Mouse (Mus musculus) C2C12 (cell line): ENCODE results near the gene Ptpn6. TPM values are rescaled to one million over a fixed set of nuclear protein-coding genes. Genes with fewer than 3 reads are reported as not detected.
A peak's percentile ranks its signal among the peaks of the same experiment; 100 is the strongest.

Experiments used
- H3K27me3 ChIP-seq: one replicate; pipeline ENCODE4 v1.6.1; 2011; ENCODE audit not compliant: control insufficient read depth, insufficient read depth, insufficient read length
- H3K36me3 ChIP-seq: one replicate; pipeline ENCODE4 v1.6.1; 2011; ENCODE audit not compliant: control insufficient read depth, insufficient read depth
- H3K4me3 ChIP-seq: one replicate; pipeline ENCODE4 v1.5.1; 2011; ENCODE audit warnings: mild to moderate bottlenecking, control low read depth; ENCODE audit not compliant: poor library complexity, insufficient read depth, severe bottlenecking
- H3K79me2 ChIP-seq: one replicate; pipeline ENCODE4 v1.6.1; 2011; ENCODE audit not compliant: control insufficient read depth, insufficient read depth
- H3K79me3 ChIP-seq: one replicate; pipeline ENCODE4 v1.6.1; 2011; ENCODE audit warnings: low read depth, control low read depth
- H3ac ChIP-seq: one replicate; pipeline ENCODE3; 2011; ENCODE audit warnings: low read depth; ENCODE audit not compliant: control insufficient read depth, insufficient read length
- CEBPB ChIP-seq: IDR thresholded peaks from one replicate; pipeline ENCODE4 v1.6.1; 2011; ENCODE audit warnings: low read depth, mild to moderate bottlenecking, control low read depth, moderate library complexity
- CTCF ChIP-seq: IDR thresholded peaks from one replicate; pipeline ENCODE4 v1.5.1; 2011; ENCODE audit not compliant: control insufficient read depth, insufficient read depth, insufficient read length
- FOSL1 ChIP-seq: IDR thresholded peaks from one replicate; pipeline ENCODE4 v1.8.0; 2011; ENCODE audit warnings: mild to moderate bottlenecking, low read length; ENCODE audit not compliant: poor library complexity, insufficient read depth, severe bottlenecking
- MAX ChIP-seq: IDR thresholded peaks from one replicate; pipeline ENCODE4 v1.6.1; 2011; ENCODE audit warnings: mild to moderate bottlenecking, control low read depth
- MYOD1 ChIP-seq: IDR thresholded peaks from one replicate; pipeline ENCODE4 v1.6.1; 2011; ENCODE audit warnings: low read depth; ENCODE audit not compliant: control insufficient read depth, insufficient read length
- MYOG ChIP-seq: IDR thresholded peaks from one replicate; pipeline ENCODE4 v1.6.1; 2011; ENCODE audit not compliant: control insufficient read depth, insufficient read length; ENCODE audit errors: extremely low read depth
- USF1 ChIP-seq: IDR thresholded peaks from one replicate; pipeline ENCODE4 v1.6.1; 2011; ENCODE audit warnings: low read depth, mild to moderate bottlenecking, control low read depth, moderate library complexity
- polyA plus RNA-seq: library from polyadenylated mRNA; unstranded; fragments of >200 nt; fragmentation: generic; extraction: Trizol; gene quantifications from one replicate; pipeline ENCODE4 v1.2.1, GENCODE M21; 2012; ENCODE audit warnings: missing spikeins

The Ptpn6 gene
- polyA plus RNA-seq, 1 experiment, result 8.2 TPM

DNA sequence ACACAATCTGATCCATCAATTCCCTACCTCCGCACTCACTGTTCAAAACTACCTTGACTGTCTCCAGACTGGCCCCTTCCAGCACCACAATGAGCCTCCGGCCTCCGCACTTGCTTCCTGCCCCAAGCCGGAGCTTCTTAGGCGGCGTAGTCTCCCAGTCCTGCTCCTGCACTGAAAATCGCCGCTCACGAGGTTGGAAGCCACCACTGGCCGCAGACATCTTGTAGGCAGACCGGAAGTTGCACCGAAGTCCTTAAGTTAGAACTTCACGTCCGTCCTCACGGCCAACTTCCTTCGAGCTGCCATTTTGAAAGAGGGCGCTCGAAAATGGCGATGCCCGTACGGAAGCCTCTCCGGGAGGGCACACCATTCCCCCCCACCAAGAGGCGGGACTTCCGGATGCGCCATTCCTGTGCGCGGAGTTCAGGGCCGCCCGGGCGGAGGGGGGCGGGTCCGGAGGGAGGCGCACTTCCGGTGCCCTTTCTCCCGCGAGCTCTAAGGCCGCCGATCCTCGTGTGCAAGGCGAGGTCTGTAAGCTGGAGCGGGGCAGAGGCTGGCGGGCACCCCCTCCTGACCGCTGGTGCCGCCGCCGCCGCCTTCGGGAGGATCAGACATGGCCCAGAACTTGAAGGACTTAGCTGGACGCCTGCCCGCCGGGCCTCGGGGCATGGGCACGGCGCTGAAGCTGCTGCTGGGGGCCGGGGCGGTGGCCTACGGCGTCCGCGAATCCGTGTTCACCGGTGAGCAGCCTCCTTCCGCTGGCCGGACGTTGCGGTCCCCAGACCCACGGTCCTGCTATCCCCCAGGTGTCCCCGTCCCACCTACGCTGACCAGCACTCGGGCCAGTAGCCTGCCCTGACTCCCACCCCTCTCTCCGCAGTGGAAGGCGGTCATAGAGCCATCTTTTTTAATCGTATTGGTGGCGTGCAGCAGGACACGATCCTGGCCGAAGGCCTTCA lies 26.4 kb downstream of the Ptpn6 start, which contains the start of the genes Emg1 and Phb2:
TSS of gene Emg1 (minus strand) at position 355 of the 959 bp plus-strand sequence.
TSS of gene Phb2 (plus strand) at position 513 of the 959 bp plus-strand sequence.
- TF ChIP-seq FOSL1 (no peak), MAX (peak; percentile 48)
- Histone ChIP-seq H3K79me2 (peaks cover 83% of the 10 kb centered on the region), H3K4me3 (peak within 1 kb of the TSS; percentile 97), H3ac (peak within 1 kb of the TSS; percentile 96), H3K36me3 (peaks cover 70% of the 10 kb centered on the region), H3K27me3 (no peaks in the 10 kb centered on the region), H3K79me3 (peaks cover 72% of the 10 kb centered on the region)

DNA sequence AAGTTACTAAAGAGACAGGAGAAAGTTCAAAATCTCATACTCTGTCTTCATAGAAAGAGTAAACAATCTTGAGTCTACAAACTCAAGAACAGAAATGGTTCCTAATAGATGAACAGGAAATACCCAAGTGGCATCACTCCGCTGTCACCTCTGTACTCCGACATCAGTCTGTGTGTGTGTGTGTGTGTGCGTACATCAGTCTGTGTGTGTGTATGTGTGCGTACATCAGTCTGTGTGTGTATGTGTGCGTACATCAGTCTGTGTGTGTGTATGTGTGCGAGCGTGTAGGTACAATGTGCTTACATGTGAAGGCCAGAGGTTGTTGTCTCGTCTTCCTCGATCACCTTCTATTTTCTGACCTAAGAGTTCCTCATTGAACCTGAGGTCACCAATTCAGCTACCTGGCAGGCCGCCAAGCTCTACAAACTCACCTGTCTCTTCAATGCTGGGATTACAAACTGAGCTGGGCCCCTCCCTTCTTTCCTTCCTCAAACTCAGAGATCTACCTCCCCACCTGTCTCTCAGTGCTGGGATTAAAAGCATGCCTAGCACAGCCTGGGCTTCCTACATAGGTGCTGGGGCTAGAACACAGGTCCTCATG lies 30.1 kb downstream of the Ptpn6 start:
- Histone ChIP-seq H3K79me3 (peaks cover 73% of the 10 kb centered on the region), H3K36me3 (peaks cover 65% of the 10 kb centered on the region), H3K79me2 (peaks cover 84% of the 10 kb centered on the region), H3K4me3 (no peak overlapping the region), H3ac (no peak overlapping the region), H3K27me3 (no peaks in the 10 kb centered on the region)
- TF ChIP-seq CTCF (no peak), MYOD1 (no peak), MYOG (no peak), CEBPB (no peak)

DNA sequence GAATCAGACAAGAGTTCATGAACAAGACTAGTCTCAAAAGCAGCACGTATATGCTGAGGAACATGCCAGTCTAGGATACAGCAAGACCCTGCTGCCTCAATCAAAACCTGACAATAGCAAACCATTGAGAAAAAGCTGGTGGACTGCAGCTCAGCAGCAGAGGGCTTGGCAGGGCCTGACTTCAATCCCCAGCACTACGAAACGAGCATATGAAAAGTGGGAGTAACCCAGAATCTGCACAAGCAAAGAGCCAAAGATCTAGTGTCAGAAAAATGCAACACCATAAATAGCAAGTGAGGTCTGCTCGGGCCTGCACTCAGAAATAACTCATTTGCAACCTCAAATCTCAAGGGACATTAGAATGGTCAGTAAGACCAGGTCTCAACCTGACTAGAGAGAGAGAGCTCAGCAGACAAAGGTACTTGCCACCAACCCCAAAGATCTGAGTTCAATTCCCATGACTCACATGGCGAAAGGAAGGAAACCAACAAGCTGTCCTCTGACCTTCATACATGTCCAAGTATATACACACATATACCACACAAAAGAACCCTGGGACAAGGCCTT lies 32.4 kb downstream of the Ptpn6 start:
- no peaks in the 10 kb centered on the region for H3K27me3 ChIP-seq
- no peak for TF ChIP-seq MYOD1
- no peak for TF ChIP-seq USF1
- H3K36me3 ChIP-seq, result peaks cover 87% of the 10 kb centered on the region
- H3K79me3 ChIP-seq, result peaks cover 55% of the 10 kb centered on the region
- no peak overlapping the region for H3ac ChIP-seq
- no peak overlapping the region for H3K4me3 ChIP-seq
- H3K79me2 ChIP-seq, result peaks cover 62% of the 10 kb centered on the region

GRCm38 (mm10) chr6:124704417-124704816 lies 34.1 kb downstream of the Ptpn6 start:
- Histone ChIP-seq H3K79me3 (peaks cover 38% of the 10 kb centered on the region), H3ac (no peak overlapping the region), H3K27me3 (no peaks in the 10 kb centered on the region), H3K4me3 (no peak overlapping the region), H3K79me2 (peaks cover 44% of the 10 kb centered on the region), H3K36me3 (peaks cover 79% of the 10 kb centered on the region)
- no peak for TF ChIP-seq MYOD1
- no peak for TF ChIP-seq USF1
- no peak for TF ChIP-seq MAX
- no peak for TF ChIP-seq CEBPB
- TF ChIP-seq CTCF, result no peak
- TF ChIP-seq MYOG, result no peak
- no peak for TF ChIP-seq FOSL1

DNA sequence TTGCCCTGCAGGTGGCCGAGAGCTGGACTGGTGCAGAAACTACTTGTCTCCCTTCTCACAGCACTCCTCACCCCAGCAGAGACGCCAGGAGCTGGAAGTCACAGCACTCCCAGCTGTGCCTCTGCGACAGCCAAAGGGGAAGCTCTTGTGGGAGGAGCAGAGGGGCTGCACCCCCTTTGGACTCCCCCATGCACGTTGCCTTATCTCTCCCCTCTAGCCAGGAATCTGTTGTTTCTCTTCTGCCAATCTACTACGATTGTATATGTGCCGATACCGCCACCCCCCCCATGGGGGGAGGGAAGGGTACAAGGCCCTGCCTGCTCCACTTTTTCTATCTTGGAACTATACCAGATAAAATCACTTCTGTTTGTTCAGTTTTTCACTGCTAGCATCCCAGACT lies 34.7 kb downstream of the Ptpn6 start:
- Histone ChIP-seq H3K79me2 (peaks cover 38% of the 10 kb centered on the region), H3ac (no peak overlapping the region), H3K4me3 (no peak overlapping the region), H3K36me3 (peaks cover 74% of the 10 kb centered on the region), H3K27me3 (no peaks in the 10 kb centered on the region), H3K79me3 (peaks cover 31% of the 10 kb centered on the region)
- TF ChIP-seq USF1 (no peak), CEBPB (no peak), FOSL1 (no peak)

DNA sequence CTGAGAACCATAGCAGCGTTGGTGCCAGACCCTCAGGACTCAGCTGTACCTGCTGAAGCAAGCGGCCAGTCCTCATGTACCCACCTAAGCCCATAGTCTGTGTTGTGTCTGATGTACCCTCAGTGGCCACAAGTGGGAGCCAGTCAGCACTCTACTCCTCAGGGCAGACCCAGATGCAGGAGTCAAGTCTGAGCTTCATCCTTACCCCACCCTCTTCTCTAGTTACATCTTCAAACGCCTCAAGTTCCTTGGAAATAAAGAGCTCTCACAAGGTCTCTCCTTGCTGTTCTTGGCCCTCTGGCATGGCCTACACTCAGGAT lies 35.8 kb downstream of the Ptpn6 start:
- Histone ChIP-seq H3ac (no peak overlapping the region), H3K36me3 (peaks cover 68% of the 10 kb centered on the region), H3K79me2 (peaks cover 28% of the 10 kb centered on the region), H3K4me3 (no peak overlapping the region), H3K27me3 (no peaks in the 10 kb centered on the region), H3K79me3 (peaks cover 21% of the 10 kb centered on the region)
- TF ChIP-seq CTCF (peak; percentile 69), MYOD1 (no peak)
